Mouse (Mus musculus) cortical plate, adult 2 months (tissue): ENCODE results near the gene Rgl2.

Source experiments
- CTCF ChIP-seq: fragments of 200-500 bp; IDR thresholded peaks from 2 replicates; pipeline ENCODE4 v1.5.1; 2011; ENCODE audit warnings: mild to moderate bottlenecking, control low read depth, low read length; ENCODE audit not compliant: insufficient read depth; ENCODE audit errors: extremely low read depth
- POLR2A ChIP-seq: fragments of 200-500 bp; IDR thresholded peaks from 2 replicates; pipeline ENCODE4 v1.6.1; 2011; ENCODE audit warnings: mild to moderate bottlenecking, low read length, control low read depth; ENCODE audit not compliant: insufficient read depth; ENCODE audit errors: extremely low read depth

DNA sequence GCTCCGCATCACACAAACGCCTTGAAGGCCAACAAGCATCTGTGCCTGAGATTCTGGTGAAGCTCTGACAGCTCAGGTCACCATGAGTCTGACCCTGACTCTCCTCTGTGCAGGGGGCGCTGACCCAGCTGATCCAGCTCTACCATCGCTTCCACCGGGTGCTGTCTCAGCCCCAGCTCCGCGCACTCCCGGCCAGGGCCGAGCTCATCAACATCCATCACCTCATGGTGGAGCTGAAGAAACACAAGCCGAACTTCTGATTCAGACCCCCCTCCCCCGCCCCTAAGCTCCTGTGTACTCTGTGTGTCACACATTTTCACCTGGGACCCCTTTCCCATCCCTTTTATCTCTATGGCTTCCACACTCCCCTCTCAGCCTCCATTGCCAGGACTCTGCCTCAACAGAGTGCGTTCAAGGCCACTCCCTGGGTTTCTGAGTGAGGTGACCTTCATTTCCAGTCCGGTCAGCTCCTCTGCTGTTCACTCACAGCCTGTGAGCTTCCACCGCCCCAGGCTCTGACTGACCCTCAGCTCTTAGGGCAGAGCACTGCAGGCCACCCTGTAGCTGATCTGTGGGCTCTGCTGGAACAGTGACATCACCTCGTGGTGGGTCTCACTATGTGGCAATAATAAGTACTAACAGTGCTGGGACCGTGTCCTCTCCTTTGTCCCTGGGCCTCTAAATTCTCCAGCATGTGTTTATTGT lies 36.7 kb downstream of the Rgl2 start:
- TF ChIP-seq CTCF (no peak), POLR2A (no peak)
